Mouse (Mus musculus): ENCODE results near the gene Irf3.

- TF ChIP-seq POLR2A (IDR thresholded peaks at IDR 0.05; ENCODE audit: insufficient read depth, low read depth, low read length) (no peak), CTCF (IDR thresholded peaks at IDR 0.05; ENCODE audit: insufficient read depth, low read depth, low read length) (no peak)
Measured at GRCm38 (mm10) chr7:45002440-45002839, 5.0 kb downstream of the Irf3 start.

Measured in olfactory bulb, adult 2 months (tissue).